Comparison of ENCODE assay signal across 15 mouse cellular contexts in the genomic region with DNA sequence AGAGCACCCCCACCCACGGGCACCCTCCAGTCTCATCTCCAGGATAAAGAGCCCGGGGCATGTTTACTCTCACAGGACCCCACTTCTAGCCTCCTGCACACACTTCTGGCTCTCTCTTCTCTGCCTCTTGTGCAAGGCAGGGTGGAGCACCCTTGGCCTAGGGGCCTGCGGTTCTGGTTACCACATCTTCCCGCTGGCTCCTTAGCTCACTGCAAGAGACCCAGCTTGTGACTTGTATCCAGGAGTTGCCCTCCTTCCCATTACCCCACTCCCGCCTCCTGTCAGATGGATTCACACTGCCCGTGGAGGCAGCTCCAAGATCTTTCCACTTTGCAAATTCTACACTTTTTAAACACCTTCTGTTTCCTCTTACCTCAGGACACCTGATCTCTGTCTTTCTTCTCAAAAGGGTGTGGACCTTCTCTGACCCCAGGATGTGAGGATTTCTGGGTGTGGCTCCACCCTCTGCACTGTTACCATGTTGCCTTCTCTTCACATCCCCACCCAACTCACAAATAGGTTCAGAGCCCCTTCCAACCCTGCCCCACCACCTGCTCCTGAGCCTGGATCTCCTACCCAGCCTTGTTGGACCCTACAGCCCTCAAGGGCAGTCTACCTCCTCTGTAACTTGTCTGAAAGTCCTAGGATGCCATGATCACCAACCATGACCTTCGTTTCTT. TPM values are rescaled to one million over a fixed set of nuclear protein-coding genes. Genes with fewer than 3 reads are reported as not detected.
A peak's percentile ranks its signal among the peaks of the same experiment; 100 is the strongest.
DNase-seq lines count a peak whose midpoint lies in the region; ATAC-seq lines count a peak whose summit lies in the region.
"Had no signal": no experiment of that assay in that cellular context is flagged by ENCODE, and none has a peak within 500 bp of the region (broad histone marks: within the 10 kb centered on the region; RNA-seq: fewer than 3 reads in every experiment).

No protein-coding gene starts in this region.

- H3K9ac ChIP-seq in stomach, embryonic 16.5 days (ENCODE audit: low read length) = peak overlapping the region; percentile 43; the same call in 1 of the 2 replicates
- H3K9ac ChIP-seq: neural tube, embryonic 13.5 days had no signal

- peaks cover 49% of the 10 kb centered on the region for H3K4me1 ChIP-seq in stomach, embryonic 16.5 days (ENCODE audit: control insufficient read depth, insufficient read depth, low read length)

- no peaks in the 10 kb centered on the region for H3K27me3 ChIP-seq in stomach, embryonic 16.5 days (ENCODE audit: control insufficient read depth, insufficient read depth, low read length)
- H3K27me3 ChIP-seq: neural tube, embryonic 13.5 days had no signal

- peak overlapping the region; percentile 88 for H3K27ac ChIP-seq in stomach, embryonic 16.5 days (ENCODE audit: low read length)
- H3K27ac ChIP-seq: left cerebral cortex, adult 2 months; neural tube, embryonic 13.5 days had no signal

- H3K4me2 ChIP-seq in stomach, embryonic 16.5 days (ENCODE audit: low read depth, low read length) = no peak overlapping the region
- H3K4me2 ChIP-seq: neural tube, embryonic 13.5 days had no signal

- H3K9me3 ChIP-seq in stomach, embryonic 16.5 days (replicated peaks; ENCODE audit: control insufficient read depth, low read length) = no peaks in the 10 kb centered on the region
- H3K9me3 ChIP-seq: neural tube, embryonic 13.5 days had no signal

- ATAC-seq in hematopoietic stem cell, adult 5-6 weeks (replicated peaks in 1 of 2; ENCODE audit: insufficient read depth in 1 of 2, low FRiP score in 2 of 2, low TSS enrichment in 1 of 2, low read depth in 1 of 2, poor library complexity in 2 of 2, severe bottlenecking in 2 of 2) = peak; percentile 39 to 56; a peak in 2 of 4 replicates
- ATAC-seq in stomach, embryonic 16.5 days (ENCODE audit: insufficient read depth, low FRiP score) = no peak

- H3K4me3 ChIP-seq in stomach, embryonic 16.5 days (replicated peaks; ENCODE audit: low read length) = no peak overlapping the region
- H3K4me3 ChIP-seq: left cerebral cortex, adult 2 months; neural tube, embryonic 13.5 days had no signal

- peak; percentile 73 to 80 for DNase-seq in lung, adult 18-20 months
- DNase-seq in lung, postnatal 14 days = no peak
- DNase-seq in lung, postnatal 25 days (ENCODE audit: low spot score) = peak; percentile 68
- DNase-seq in cerebellum, adult 18-20 months = no peak
- no peak for DNase-seq in kidney, postnatal 36 days
- DNase-seq in T-cell, adult 2 months (ENCODE audit: low spot score) = no peak
- DNase-seq: adrenal gland, adult 2 months; cerebellum, adult 11 months; heart, postnatal 14 days had no signal

- no peaks in the 10 kb centered on the region for H3K36me3 ChIP-seq in stomach, embryonic 16.5 days (ENCODE audit: control insufficient read depth, insufficient read depth, low read length)

- WGBS in stomach, embryonic 16.5 days = 75% methylated on average over 7 of the region's 7 CpGs

RNA-seq across cellular contexts. Expression of gene Glipr2, which starts 8.8 kb away (rescaled TPM):
- 40.2 and 62.5 TPM in 2 replicates for total RNA-seq in hematopoietic stem cell, adult 5-6 weeks (2017)
- 105 and 120 TPM in 2 replicates for polyA plus RNA-seq in stomach, embryonic 16.5 days (2015; fragmentation: Nextera tagmentation; extraction: Ambion mirVana)

RNA-seq across cellular contexts. Expression of gene Ccin, which starts 17.3 kb away (rescaled TPM):
- 0.44 TPM in 1 of 2 replicates, not detected in the other for total RNA-seq in hematopoietic stem cell, adult 5-6 weeks (2017)
- polyA plus RNA-seq in stomach, embryonic 16.5 days (2015; fragmentation: Nextera tagmentation; extraction: Ambion mirVana) = not detected in 2 replicates
- total RNA-seq: adrenal gland, adult 2 months; heart, postnatal 14 days; left cerebral cortex, adult 2 months had no signal
- polyA plus RNA-seq: adrenal gland, adult 2 months; embryonic facial prominence, embryonic 14.5 days; kidney, embryonic 14.5 days; neural tube, embryonic 13.5 days had no signal

RNA-seq across cellular contexts. Expression of gene Clta, which starts 38.3 kb away (rescaled TPM):
- 288 and 367 TPM in 2 replicates for total RNA-seq in hematopoietic stem cell, adult 5-6 weeks (2017)
- 183 and 186 TPM in 2 replicates for polyA plus RNA-seq in stomach, embryonic 16.5 days (2015; fragmentation: Nextera tagmentation; extraction: Ambion mirVana)

Comparison
In these comparisons a context has a peak if more than half of its experiments do, and no peak if none do; other contexts are left out.
1. DNase-seq: peak in lung, adult 18-20 months (2 of 2) and lung, postnatal 25 days (single experiment); none in lung, postnatal 14 days (single experiment), cerebellum, adult 18-20 months (0 of 2), kidney, postnatal 36 days (0 of 2) and T-cell, adult 2 months (single experiment).